Mouse (Mus musculus) forebrain, embryonic 16.5 days (tissue): ENCODE measurements at regions not wholly inside any gene's neighbourhood (a gene's known extent, or its start where the extent isn't known, plus 50 kb on each side); places are given as distances from the start of the nearest gene placed in this dataset.

Source experiments
- ATAC-seq: fragments of 200-750 bp; cut with Nextera tagmentation; 2 replicates; pipeline ENCODE4 v1.8.0; 2017; ENCODE audit warnings: mild to moderate bottlenecking, moderate library complexity
- H3K27ac ChIP-seq: fragments of 300-500 bp; sonication (generic); 2 replicates; pipeline ENCODE4 v1.5.1; 2014; ENCODE audit warnings: low read length, control low read depth
- H3K27me3 ChIP-seq: fragments of 300-500 bp; sonication (generic); replicated peaks from 2 replicates; pipeline ENCODE4 v1.6.1; 2014; ENCODE audit warnings: low read length; ENCODE audit not compliant: control insufficient read depth, insufficient read depth
- H3K36me3 ChIP-seq: fragments of 300-500 bp; sonication (generic); 2 replicates; pipeline ENCODE4 v1.6.1; 2014; ENCODE audit not compliant: control insufficient read depth, insufficient read depth
- H3K4me1 ChIP-seq: fragments of 300-500 bp; sonication (generic); replicated peaks from 2 replicates; pipeline ENCODE4 v1.6.1; 2014; ENCODE audit warnings: low read length; ENCODE audit not compliant: control insufficient read depth, insufficient read depth
- H3K4me2 ChIP-seq: fragments of 300-500 bp; sonication (generic); 2 replicates; pipeline ENCODE4 v1.6.1; 2014; ENCODE audit warnings: mild to moderate bottlenecking, low read length, control low read depth
- H3K4me3 ChIP-seq: fragments of 300-500 bp; sonication (generic); replicated peaks from 2 replicates; pipeline ENCODE4 v1.5.1; 2014; ENCODE audit warnings: mild to moderate bottlenecking, low read length, control low read depth
- H3K9ac ChIP-seq: fragments of 300-500 bp; sonication (generic); replicated peaks from 2 replicates; pipeline ENCODE4 v1.6.1; 2014; ENCODE audit warnings: low read depth, low read length, control low read depth
- H3K9me3 ChIP-seq: fragments of 300-500 bp; sonication (generic); 2 replicates; pipeline ENCODE4 v1.6.1; 2016; ENCODE audit warnings: low read length; ENCODE audit not compliant: control insufficient read depth
- WGBS: fragments of 180-500 bp; shearing (Covaris S2); extraction: QIAGEN DNeasy Blood & Tissue Kit; methylation state at CpG from one replicate; pipeline ENCODE4 v1.1.7; 2014; 5-methylcytosine and 5-hydroxymethylcytosine counted together

DNA sequence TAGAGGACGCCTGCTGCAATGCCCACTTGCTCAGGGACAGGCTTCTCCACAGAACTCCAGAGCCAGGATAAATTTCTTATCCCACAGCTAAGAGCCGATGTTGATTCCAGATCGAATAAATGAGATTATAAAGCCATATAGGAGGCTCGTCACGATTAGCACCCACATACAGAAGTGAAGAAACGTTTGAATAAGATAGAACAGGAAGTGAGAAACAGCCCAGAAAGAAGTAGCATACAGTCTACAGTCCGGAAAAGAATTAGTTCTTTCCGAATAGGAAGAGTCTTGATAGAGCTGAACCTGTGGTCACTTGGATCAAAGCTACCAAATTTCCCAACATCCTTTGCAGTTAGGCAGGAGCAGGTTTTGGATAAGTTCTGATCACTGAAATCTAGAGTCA, 133.0 kb upstream of the Runx1 start:
- H3K9ac ChIP-seq: no peak overlapping the region
- no peaks in the 10 kb centered on the region for H3K9me3 ChIP-seq
- no peaks in the 10 kb centered on the region for H3K27me3 ChIP-seq
- no peak overlapping the region for H3K4me3 ChIP-seq
- no peak overlapping the region for H3K27ac ChIP-seq
- no peaks in the 10 kb centered on the region for H3K4me1 ChIP-seq
- ATAC-seq: no peak
- no peaks in the 10 kb centered on the region for H3K36me3 ChIP-seq
- WGBS: 91% methylated on average over 8 of the region's 8 CpGs
- no peak overlapping the region for H3K4me2 ChIP-seq

DNA sequence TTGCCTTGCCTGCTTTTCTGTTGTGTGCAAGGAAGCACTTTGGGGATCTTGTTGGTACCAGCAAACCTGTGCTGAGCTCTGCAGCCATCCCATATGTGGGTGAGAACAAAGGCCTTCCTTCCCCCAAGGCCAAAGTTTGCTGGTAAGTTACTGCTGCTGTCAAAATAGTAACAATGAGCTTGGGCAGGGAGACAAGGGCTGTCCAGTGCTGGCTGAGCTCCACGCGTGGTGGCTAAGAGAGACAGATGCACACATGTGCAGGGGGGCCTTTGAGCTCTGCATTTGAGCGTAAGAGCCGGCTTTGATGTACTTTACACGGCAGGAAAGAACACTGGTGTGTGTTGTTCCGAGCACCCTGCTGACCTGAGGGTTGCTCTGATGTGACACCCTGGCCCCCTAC, 132.2 kb upstream of the Runx1 start:
- Histone ChIP-seq H3K27ac (no peak overlapping the region), H3K9me3 (no peaks in the 10 kb centered on the region), H3K9ac (no peak overlapping the region), H3K4me1 (no peaks in the 10 kb centered on the region), H3K36me3 (no peaks in the 10 kb centered on the region), H3K4me3 (no peak overlapping the region), H3K27me3 (no peaks in the 10 kb centered on the region), H3K4me2 (no peak overlapping the region)
- WGBS: 69% methylated on average over 6 of the region's 6 CpGs
- ATAC-seq: no peak

DNA sequence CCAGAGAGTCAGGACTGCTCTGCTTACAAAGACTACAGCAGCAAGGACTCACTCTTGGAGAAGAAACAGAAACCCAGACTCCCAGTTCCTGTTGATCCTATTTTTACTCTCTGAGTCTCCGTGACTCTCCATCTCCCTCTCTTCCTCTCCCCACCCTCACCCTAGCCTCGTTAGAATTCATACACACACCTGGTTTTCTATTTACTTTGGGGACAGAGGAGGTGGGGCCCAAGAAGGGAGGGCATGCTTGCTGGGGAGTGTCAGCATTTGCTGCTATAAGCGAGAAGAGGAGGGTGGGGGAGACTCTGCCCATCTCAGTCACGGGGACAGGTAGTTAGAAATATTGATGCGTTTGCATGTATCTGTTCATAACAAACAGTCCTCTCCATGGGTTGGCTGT, 129.6 kb upstream of the Runx1 start:
- 59% methylated on average over 5 of the region's 5 CpGs for WGBS
- Histone ChIP-seq H3K36me3 (no peaks in the 10 kb centered on the region), H3K9me3 (no peaks in the 10 kb centered on the region), H3K4me1 (no peaks in the 10 kb centered on the region), H3K4me2 (no peak overlapping the region), H3K4me3 (no peak overlapping the region), H3K27me3 (no peaks in the 10 kb centered on the region), H3K27ac (no peak overlapping the region), H3K9ac (no peak overlapping the region)
- ATAC-seq: no peak

DNA sequence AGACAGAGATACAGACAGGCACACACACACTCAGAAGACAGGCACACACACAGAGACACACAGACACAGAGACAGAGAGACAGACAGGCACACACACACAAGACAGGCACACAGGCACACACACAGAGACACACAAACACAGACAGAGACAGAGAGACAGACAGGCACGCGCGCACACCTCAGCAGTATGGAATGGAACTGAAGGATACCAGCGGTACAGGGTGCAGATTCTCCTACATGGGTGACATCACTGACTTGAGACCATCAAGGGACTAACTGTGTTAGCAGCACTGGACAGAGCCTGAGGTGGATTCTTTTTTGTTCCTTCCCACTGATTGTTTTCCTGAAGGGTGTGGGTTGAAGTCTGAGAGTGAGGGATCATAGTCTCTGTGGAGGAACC, 129.1 kb upstream of the Runx1 start:
- Histone ChIP-seq H3K27ac (no peak overlapping the region), H3K4me1 (no peaks in the 10 kb centered on the region), H3K9me3 (no peaks in the 10 kb centered on the region), H3K9ac (no peak overlapping the region), H3K4me2 (no peak overlapping the region), H3K36me3 (no peaks in the 10 kb centered on the region), H3K27me3 (no peaks in the 10 kb centered on the region), H3K4me3 (no peak overlapping the region)
- 91% methylated on average over 4 of the region's 4 CpGs for WGBS
- no peak for ATAC-seq

DNA sequence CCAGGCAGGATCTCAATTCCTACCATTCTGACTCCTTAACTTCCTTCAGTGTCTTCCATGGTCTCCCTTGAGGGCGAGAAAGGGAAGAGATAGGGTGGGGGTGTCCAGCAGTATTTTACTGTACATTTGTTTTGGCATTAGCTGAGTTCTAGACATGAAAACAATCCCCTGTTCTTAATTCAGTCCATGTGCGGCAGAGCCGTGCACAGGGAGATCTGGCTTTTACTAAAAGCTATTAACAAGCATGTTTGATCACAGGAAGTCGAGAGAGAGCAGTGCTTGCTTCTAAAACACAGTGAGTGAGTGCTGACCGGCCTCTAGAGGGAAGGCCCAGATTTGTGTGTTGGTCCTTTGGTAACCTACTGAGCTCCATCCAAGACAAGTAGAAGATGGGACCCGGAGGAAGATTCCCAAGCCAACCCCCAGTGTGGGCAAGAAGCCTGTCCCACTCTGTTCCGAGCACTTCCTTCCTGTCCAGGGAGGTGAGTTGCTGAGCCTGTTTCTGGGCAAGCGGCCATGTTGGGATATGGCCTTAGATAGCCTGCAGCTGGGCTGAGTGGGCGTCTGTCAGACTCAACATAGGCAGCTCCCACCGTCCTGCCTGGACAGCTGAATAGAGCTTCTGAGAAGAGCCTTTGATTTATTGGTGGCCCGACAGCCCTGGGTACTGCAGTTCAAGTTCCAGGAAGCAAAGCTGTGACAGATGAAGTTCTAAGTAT, 128.1 kb upstream of the Runx1 start:
- no peaks in the 10 kb centered on the region for H3K9me3 ChIP-seq

DNA sequence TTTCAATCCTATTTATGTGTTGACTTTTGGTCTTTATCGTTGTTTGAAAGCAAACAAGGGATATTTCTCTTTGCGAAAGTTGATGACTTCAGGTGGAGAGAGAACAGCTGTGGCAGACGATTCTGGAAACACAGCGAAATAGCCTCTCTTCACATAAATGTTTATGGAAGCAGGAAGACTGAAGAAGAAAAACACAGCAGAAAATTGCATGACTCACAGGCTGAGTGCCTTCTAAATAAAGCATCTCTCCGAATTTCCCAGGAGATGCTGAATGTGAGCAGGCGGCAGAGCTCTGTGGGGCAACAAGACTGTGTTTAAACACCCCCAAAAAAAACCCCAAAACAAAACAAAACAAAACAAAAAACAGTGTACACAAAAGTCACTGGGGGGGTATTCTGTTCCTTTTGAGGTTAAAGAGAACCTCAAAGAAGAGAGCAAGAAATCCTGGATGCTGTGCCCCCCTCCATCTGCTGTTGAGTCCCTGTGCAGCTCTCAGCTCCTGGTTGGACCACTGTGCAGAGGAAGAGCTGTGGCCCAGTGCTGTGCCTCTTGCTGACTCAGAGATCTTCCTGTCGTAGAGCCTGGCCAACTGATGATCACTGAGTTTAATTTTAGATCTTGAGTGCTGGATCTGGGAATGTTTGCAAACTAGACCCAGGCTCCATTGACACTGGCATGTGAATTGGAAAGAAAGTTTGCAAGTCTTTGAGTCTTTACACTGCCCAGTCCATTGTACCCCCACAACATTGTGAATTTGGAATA, 126.6 kb upstream of the Runx1 start:
- WGBS: 78% methylated on average over 7 of the region's 7 CpGs
- Histone ChIP-seq H3K9me3 (no peaks in the 10 kb centered on the region), H3K4me2 (no peak overlapping the region), H3K9ac (no peak overlapping the region), H3K36me3 (no peaks in the 10 kb centered on the region), H3K4me1 (no peaks in the 10 kb centered on the region), H3K27me3 (no peaks in the 10 kb centered on the region), H3K27ac (no peak overlapping the region), H3K4me3 (no peak overlapping the region)
- no peak for ATAC-seq

More for the DNA sequence above, 128.1 kb upstream of the Runx1 start:
- no peak overlapping the region for H3K27ac ChIP-seq
- no peaks in the 10 kb centered on the region for H3K36me3 ChIP-seq
- WGBS: 77% methylated on average over 11 of the region's 11 CpGs
- ATAC-seq: no peak
- no peak overlapping the region for H3K4me3 ChIP-seq
- no peak overlapping the region for H3K4me2 ChIP-seq
- H3K9ac ChIP-seq: no peak overlapping the region
- H3K4me1 ChIP-seq: no peaks in the 10 kb centered on the region
- H3K27me3 ChIP-seq: no peaks in the 10 kb centered on the region

DNA sequence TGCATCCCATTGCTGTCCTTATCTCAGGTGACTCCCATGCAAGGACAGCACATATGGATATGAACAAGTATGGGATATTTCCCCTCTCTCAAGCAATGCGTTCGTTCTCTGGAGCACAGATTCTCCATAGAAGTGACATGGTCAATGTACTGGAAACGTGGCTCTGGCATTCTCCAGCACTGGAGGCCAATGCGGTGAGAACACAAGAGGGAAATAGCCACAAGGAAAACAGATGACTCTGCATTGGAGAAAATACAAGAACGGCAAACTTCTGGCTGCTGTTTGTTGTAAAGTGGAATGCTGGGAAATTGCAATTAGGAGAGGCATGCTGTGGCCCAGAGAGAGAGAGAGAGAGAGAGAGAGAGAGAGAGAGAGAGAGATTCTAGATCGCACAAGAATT, 125.6 kb upstream of the Runx1 start:
- no peak overlapping the region for H3K4me3 ChIP-seq
- H3K4me2 ChIP-seq: no peak overlapping the region
- 88% methylated on average over 6 of the region's 6 CpGs for WGBS
- H3K9me3 ChIP-seq: no peaks in the 10 kb centered on the region
- H3K27ac ChIP-seq: no peak overlapping the region
- H3K36me3 ChIP-seq: no peaks in the 10 kb centered on the region
- no peak for ATAC-seq
- H3K27me3 ChIP-seq: no peaks in the 10 kb centered on the region
- H3K4me1 ChIP-seq: no peaks in the 10 kb centered on the region
- no peak overlapping the region for H3K9ac ChIP-seq

DNA sequence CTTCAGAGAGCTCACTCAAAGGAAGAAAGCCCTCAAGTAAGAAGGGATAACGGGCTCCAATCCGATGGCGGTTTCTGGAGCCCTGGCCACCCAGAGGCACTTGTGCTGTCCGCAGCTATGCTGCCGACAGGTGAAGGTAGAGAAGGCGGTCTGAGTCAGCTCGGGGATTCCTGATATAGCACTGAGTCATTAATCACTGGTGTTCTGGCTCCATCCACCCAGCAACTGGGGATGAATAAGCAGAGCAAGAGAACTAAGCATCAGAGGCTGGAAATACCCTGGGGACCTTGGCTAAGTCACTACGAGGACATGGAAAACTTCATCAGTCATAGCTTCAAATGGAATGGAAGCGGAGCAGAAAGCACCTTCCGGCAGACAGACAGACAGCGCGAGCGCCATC, 122.5 kb upstream of the Runx1 start:
- Histone ChIP-seq H3K27me3 (no peaks in the 10 kb centered on the region), H3K9ac (no peak overlapping the region), H3K4me1 (no peaks in the 10 kb centered on the region), H3K4me3 (no peak overlapping the region), H3K4me2 (no peak overlapping the region), H3K36me3 (no peaks in the 10 kb centered on the region), H3K9me3 (no peaks in the 10 kb centered on the region), H3K27ac (no peak overlapping the region)
- no peak for ATAC-seq
- WGBS: 95% methylated on average over 13 of the region's 13 CpGs

DNA sequence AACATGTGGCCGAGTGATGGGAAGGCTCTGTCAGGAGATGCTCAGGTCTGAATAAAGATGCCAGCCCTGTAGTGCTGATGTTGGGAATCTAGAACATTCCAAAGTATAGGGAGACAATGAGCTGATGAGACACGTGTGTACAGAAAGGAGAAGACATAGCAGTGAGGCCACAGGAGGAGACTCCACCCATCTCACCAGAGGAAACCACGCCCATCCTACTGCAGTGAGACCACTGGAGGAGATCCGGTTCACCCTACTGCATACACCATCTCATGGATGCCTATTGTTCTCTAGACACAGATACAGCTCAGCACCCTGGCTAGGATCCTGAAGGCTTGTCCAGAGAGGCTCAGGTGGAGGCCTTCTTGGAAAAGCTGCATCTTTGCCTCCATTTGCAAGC, 120.6 kb upstream of the Runx1 start:
- Histone ChIP-seq H3K4me2 (no peak overlapping the region), H3K36me3 (no peaks in the 10 kb centered on the region), H3K27me3 (no peaks in the 10 kb centered on the region), H3K4me3 (no peak overlapping the region), H3K4me1 (no peaks in the 10 kb centered on the region), H3K9me3 (no peaks in the 10 kb centered on the region), H3K9ac (no peak overlapping the region), H3K27ac (no peak overlapping the region)
- WGBS: 85% methylated on average over 4 of the region's 4 CpGs
- no peak for ATAC-seq
